Mouse (Mus musculus) stomach, embryonic 16.5 days (tissue): ENCODE data around the gene Bmpr1a. TPM values are rescaled to one million over a fixed set of nuclear protein-coding genes. Genes with fewer than 3 reads are reported as not detected.

Experiments used
- ATAC-seq: fragments of 200-750 bp; cut with Nextera tagmentation; 2 replicates; pipeline ENCODE4 v1.8.0; 2017; ENCODE audit warnings: moderate number of reproducible peaks, moderate TSS enrichment; ENCODE audit not compliant: insufficient read depth, low FRiP score
- H3K27ac ChIP-seq: fragments of 300-500 bp; sonication (generic); 2 replicates; pipeline ENCODE4 v1.5.1; 2014; ENCODE audit warnings: low read length
- H3K27me3 ChIP-seq: fragments of 300-500 bp; sonication (generic); 2 replicates; pipeline ENCODE4 v1.6.1; 2014; ENCODE audit warnings: low read length, control low read depth, mixed read lengths; ENCODE audit not compliant: control insufficient read depth, insufficient read depth
- H3K36me3 ChIP-seq: fragments of 300-500 bp; sonication (generic); 2 replicates; pipeline ENCODE4 v1.6.1; 2014; ENCODE audit warnings: low read length; ENCODE audit not compliant: control insufficient read depth, insufficient read depth
- H3K4me1 ChIP-seq: fragments of 300-500 bp; sonication (generic); 2 replicates; pipeline ENCODE4 v1.6.1; 2014; ENCODE audit warnings: low read length, control low read depth, mixed read lengths; ENCODE audit not compliant: control insufficient read depth, insufficient read depth
- H3K4me2 ChIP-seq: fragments of 300-500 bp; sonication (generic); 2 replicates; pipeline ENCODE4 v1.6.1; 2014; ENCODE audit warnings: low read depth, low read length, mixed read lengths
- H3K4me3 ChIP-seq: fragments of 300-500 bp; sonication (generic); replicated peaks from 2 replicates; pipeline ENCODE4 v1.5.1; 2014; ENCODE audit warnings: mild to moderate bottlenecking, low read length
- H3K9ac ChIP-seq: fragments of 300-500 bp; sonication (generic); 2 replicates; pipeline ENCODE4 v1.6.1; 2014; ENCODE audit warnings: low read length
- H3K9me3 ChIP-seq: fragments of 300-500 bp; sonication (generic); replicated peaks from 2 replicates; pipeline ENCODE4 v1.6.1; 2016; ENCODE audit warnings: low read length, control low read depth; ENCODE audit not compliant: control insufficient read depth
- WGBS: fragments of 180-500 bp; shearing (Covaris S2); extraction: QIAGEN DNeasy Blood & Tissue Kit; methylation state at CpG from one replicate; pipeline ENCODE4 v1.1.7; 2014; 5-methylcytosine and 5-hydroxymethylcytosine counted together
- polyA plus RNA-seq: library from polyadenylated mRNA; unstranded; fragments of >200 nt; fragmentation: Nextera tagmentation; extraction: Ambion mirVana; gene quantifications from 2 replicates; pipeline ENCODE4 v1.2.1, GENCODE M21; 2015

The Bmpr1a gene
- polyA plus RNA-seq, 1 experiment from 2014 or later, result 22.9 TPM

DNA sequence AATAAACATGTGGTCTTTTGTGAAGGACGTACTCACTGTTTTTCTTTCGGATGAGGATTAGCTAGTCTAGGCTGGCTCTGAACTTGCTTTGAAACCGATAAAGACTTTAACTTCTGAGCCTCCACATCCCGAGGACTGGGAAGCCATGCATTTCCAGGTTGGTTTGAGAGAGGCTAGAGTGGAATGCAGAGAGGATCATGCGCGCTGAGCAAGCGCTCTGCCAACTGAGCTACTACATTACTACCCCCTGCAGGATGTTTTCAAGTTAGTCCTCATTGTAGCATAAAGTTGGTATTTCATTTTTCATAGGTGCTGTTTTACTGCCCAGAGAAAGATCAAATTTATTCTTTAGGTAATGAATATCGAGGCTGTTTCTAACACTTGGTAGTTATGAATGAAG lies 17.0 kb downstream of the Bmpr1a start:
- no peak overlapping the region for H3K4me2 ChIP-seq
- H3K4me3 ChIP-seq, result no peak overlapping the region
- H3K36me3 ChIP-seq, result no peaks in the 10 kb centered on the region
- H3K4me1 ChIP-seq, result peaks cover 29% of the 10 kb centered on the region
- 57% methylated on average over 8 of the region's 8 CpGs for WGBS
- no peak overlapping the region for H3K27ac ChIP-seq
- H3K9ac ChIP-seq, result no peak overlapping the region
- no peaks in the 10 kb centered on the region for H3K9me3 ChIP-seq
- H3K27me3 ChIP-seq, result no peaks in the 10 kb centered on the region
- no peak for ATAC-seq

- Histone ChIP-seq H3K9ac (no peak overlapping the region), H3K4me3 (no peak overlapping the region), H3K27me3 (no peaks in the 10 kb centered on the region), H3K36me3 (no peaks in the 10 kb centered on the region), H3K27ac (no peak overlapping the region), H3K4me1 (peaks cover 14% of the 10 kb centered on the region), H3K4me2 (no peak overlapping the region), H3K9me3 (no peaks in the 10 kb centered on the region)
- WGBS, result 65% methylated on average over 6 of the region's 6 CpGs
- no peak for ATAC-seq
Observed at GRCm38 (mm10) chr14:34483469-34484341, 19.4 kb downstream of the Bmpr1a start.

- peaks cover 13% of the 10 kb centered on the region for H3K4me1 ChIP-seq
- ATAC-seq, result no peak
- no peaks in the 10 kb centered on the region for H3K9me3 ChIP-seq
- no peaks in the 10 kb centered on the region for H3K36me3 ChIP-seq
- no peak overlapping the region for H3K27ac ChIP-seq
- H3K4me2 ChIP-seq, result no peak overlapping the region
- no peaks in the 10 kb centered on the region for H3K27me3 ChIP-seq
- H3K9ac ChIP-seq, result no peak overlapping the region
- H3K4me3 ChIP-seq, result no peak overlapping the region
Observed at GRCm38 (mm10) chr14:34471591-34471990, 31.6 kb downstream of the Bmpr1a start.

DNA sequence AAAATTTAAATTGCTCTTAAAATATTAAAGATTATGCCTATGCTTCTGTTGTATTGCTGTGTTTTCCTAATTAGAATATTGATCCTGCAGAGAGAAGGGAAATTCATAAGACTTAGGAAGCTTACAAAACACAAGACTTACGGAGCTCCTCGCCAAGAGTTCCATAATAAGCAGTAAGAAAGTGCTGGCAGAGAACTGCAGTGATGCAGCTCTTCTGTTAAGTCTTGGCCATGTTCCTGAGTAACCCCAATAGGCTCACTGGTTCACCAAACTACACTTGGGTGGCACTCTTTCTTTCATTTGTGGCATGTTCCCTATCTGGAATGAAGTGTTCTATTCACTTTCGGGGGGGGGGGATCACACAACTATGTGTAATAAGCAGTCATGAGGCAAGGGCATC lies 36.9 kb downstream of the Bmpr1a start:
- WGBS, result 54% methylated on average over 3 of the region's 3 CpGs
- no peaks in the 10 kb centered on the region for H3K27me3 ChIP-seq
- no peak for ATAC-seq
- no peak overlapping the region for H3K27ac ChIP-seq
- no peaks in the 10 kb centered on the region for H3K9me3 ChIP-seq
- H3K36me3 ChIP-seq, result no peaks in the 10 kb centered on the region
- no peak overlapping the region for H3K9ac ChIP-seq
- no peak overlapping the region for H3K4me2 ChIP-seq
- no peak overlapping the region for H3K4me3 ChIP-seq
- no peaks in the 10 kb centered on the region for H3K4me1 ChIP-seq

- no peak overlapping the region for H3K4me3 ChIP-seq
- no peaks in the 10 kb centered on the region for H3K27me3 ChIP-seq
- no peak overlapping the region for H3K27ac ChIP-seq
- no peak for ATAC-seq
- 90% methylated on average over 2 of the region's 2 CpGs for WGBS
- no peaks in the 10 kb centered on the region for H3K9me3 ChIP-seq
- H3K4me2 ChIP-seq, result no peak overlapping the region
- H3K36me3 ChIP-seq, result no peaks in the 10 kb centered on the region
- no peak overlapping the region for H3K9ac ChIP-seq
- H3K4me1 ChIP-seq, result 0 out of 2 replicates have a peak, but pooled peaks cover under 1% of the 10 kb centered on the region
Observed at GRCm38 (mm10) chr14:34459386-34459785, 43.8 kb downstream of the Bmpr1a start.

DNA sequence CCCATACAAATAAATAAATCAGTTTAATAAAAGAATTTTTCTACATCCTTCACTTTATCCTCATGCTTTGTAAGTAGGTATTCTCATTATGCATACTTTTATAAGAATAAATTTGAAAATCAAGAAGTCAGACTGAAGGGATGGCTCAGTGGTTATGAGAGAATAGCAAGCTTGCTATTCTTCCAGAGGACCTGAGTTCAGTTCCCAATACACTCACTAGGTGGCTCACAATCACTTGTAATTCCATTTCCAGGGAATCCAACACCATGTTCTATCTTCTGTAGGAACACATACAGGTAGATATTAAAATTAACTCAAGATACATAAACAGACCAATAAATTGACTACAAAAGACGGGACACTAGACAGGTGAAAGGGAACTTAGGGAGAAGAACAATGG lies 44.3 kb downstream of the Bmpr1a start:
- no peaks in the 10 kb centered on the region for H3K27me3 ChIP-seq
- H3K9ac ChIP-seq, result no peak overlapping the region
- no peak overlapping the region for H3K4me2 ChIP-seq
- WGBS, result 67% methylated on average over 1 of the region's 1 CpGs
- no peaks in the 10 kb centered on the region for H3K36me3 ChIP-seq
- no peaks in the 10 kb centered on the region for H3K9me3 ChIP-seq
- H3K27ac ChIP-seq, result no peak overlapping the region
- H3K4me3 ChIP-seq, result no peak overlapping the region
- ATAC-seq, result no peak
- 0 out of 2 replicates have a peak, but pooled peaks cover 5% of the 10 kb centered on the region for H3K4me1 ChIP-seq

GRCm38 (mm10) chr14:34454282-34454681 lies 48.9 kb downstream of the Bmpr1a start:
- peak overlapping the region; percentile 60 for H3K27ac ChIP-seq

DNA sequence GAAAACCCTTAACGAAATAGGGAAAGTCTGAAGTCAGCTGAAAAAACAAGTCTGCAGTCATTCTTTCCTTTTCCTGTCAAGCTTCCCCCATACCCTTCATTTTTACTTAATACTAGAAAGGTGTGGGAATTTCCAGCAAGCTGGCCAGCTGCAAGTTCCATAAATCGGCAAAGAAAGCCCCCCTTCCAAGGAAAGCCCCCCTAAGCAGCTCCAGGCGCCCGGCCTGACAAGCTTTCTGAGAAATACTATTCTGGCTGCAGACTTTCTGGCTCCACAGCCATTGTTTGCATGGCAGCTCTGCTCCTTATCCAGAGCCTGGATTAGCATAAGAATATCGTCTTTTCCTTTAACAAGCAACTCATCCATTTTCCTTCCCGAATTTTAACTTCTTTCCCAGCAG lies 49.5 kb downstream of the Bmpr1a start:
- no peak overlapping the region for H3K4me3 ChIP-seq
- no peak overlapping the region for H3K9ac ChIP-seq
- no peaks in the 10 kb centered on the region for H3K9me3 ChIP-seq
- peaks cover 16% of the 10 kb centered on the region for H3K4me1 ChIP-seq
- no peaks in the 10 kb centered on the region for H3K36me3 ChIP-seq
- no peak overlapping the region for H3K4me2 ChIP-seq
- peak overlapping the region; percentile 60 for H3K27ac ChIP-seq
- ATAC-seq, result peak; percentile 45; the same call in 1 of the 2 replicates
- H3K27me3 ChIP-seq, result no peaks in the 10 kb centered on the region
- 27% methylated on average over 6 of the region's 6 CpGs for WGBS

More at GRCm38 (mm10) chr14:34454282-34454681, 48.9 kb downstream of the Bmpr1a start:
- H3K27me3 ChIP-seq, result no peaks in the 10 kb centered on the region
- H3K4me2 ChIP-seq, result no peak overlapping the region
- H3K4me3 ChIP-seq, result no peak overlapping the region
- 67% methylated on average over 3 of the region's 3 CpGs for WGBS
- H3K9me3 ChIP-seq, result no peaks in the 10 kb centered on the region
- no peak overlapping the region for H3K9ac ChIP-seq
- ATAC-seq, result no peak
- H3K4me1 ChIP-seq, result peaks cover 15% of the 10 kb centered on the region
- H3K36me3 ChIP-seq, result no peaks in the 10 kb centered on the region

DNA sequence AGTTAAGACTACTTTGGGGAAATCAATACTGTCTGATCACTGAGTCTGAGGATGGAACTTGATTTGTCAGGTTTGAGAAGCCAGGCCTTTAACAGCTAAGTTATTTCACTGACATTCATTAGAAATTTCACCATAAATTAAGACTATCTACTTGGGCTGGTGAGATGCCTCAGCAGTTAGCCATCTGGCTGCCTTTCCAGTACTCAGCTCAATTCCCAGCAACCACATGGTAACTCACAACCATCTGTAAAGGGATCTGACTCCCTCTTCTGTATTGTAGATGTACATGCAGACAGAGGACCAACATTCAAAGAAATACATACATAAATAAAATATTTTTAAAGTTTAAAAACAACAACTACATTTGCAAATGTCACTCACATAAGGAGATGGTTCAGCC lies 51.3 kb downstream of the Bmpr1a start:
- no peaks in the 10 kb centered on the region for H3K27me3 ChIP-seq
- no peak for ATAC-seq
- no peak overlapping the region for H3K27ac ChIP-seq
- peaks cover 6% of the 10 kb centered on the region; the same call in 1 of the 2 replicates for H3K36me3 ChIP-seq
- peaks cover 16% of the 10 kb centered on the region for H3K4me1 ChIP-seq
- no peaks in the 10 kb centered on the region for H3K9me3 ChIP-seq
- no peak overlapping the region for H3K4me2 ChIP-seq
- no peak overlapping the region for H3K4me3 ChIP-seq
- H3K9ac ChIP-seq, result no peak overlapping the region
